In genomic region chr8:113664544-113664943, GRCm38 (mm10) we compare ENCODE assay signal across 9 mouse cellular contexts. TPM values are rescaled to one million over a fixed set of nuclear protein-coding genes. Genes with fewer than 3 reads are reported as not detected.
DNase-seq lines count a peak whose midpoint lies in the region; ATAC-seq lines count a peak whose summit lies in the region.
"Had no signal": no experiment of that assay in that cellular context is flagged by ENCODE, and none has a peak within 500 bp of the region (broad histone marks: within the 10 kb centered on the region; RNA-seq: fewer than 3 reads in every experiment).

No protein-coding gene starts in this region.

- H3K4me3 ChIP-seq in hindbrain, embryonic 12.5 days, result no peak overlapping the region

- no peak overlapping the region for H3K27ac ChIP-seq in hindbrain, embryonic 12.5 days

- peak; percentile 89 for DNase-seq in MN1 (ENCODE audit: low spot score)
- DNase-seq in cerebellum, adult 18-20 months, result peak; percentile 81 to 82
- DNase-seq in forelimb bud, embryonic 11.5 days (ENCODE audit: low read depth, low spot score), result peak; percentile 82
- DNase-seq in layer of hippocampus, adult 9-10 months (ENCODE audit: low spot score), result peak; percentile 90
- DNase-seq in lung, postnatal 10 days, result peak; percentile 92
- DNase-seq in retina, postnatal 1 day, result peak; percentile 92
- peak; percentile 86 for DNase-seq in urinary bladder, postnatal 14 days (ENCODE audit: low spot score)

- H3K4me1 ChIP-seq in hindbrain, embryonic 12.5 days, result peaks cover 5% of the 10 kb centered on the region; the same call in 1 of the 2 replicates

- no peaks in the 10 kb centered on the region for H3K27me3 ChIP-seq in hindbrain, embryonic 12.5 days

- peak; percentile 90 for ATAC-seq in hindbrain, embryonic 12.5 days (ENCODE audit: low FRiP score)

- 6% methylated on average over 2 of the region's 2 CpGs for WGBS in hindbrain, embryonic 12.5 days

- H3K36me3 ChIP-seq in hindbrain, embryonic 12.5 days, result no peaks in the 10 kb centered on the region

- H3K4me2 ChIP-seq in hindbrain, embryonic 12.5 days (replicated peaks), result no peak overlapping the region

- H3K9me3 ChIP-seq in hindbrain, embryonic 12.5 days (replicated peaks), result no peaks in the 10 kb centered on the region

- H3K9ac ChIP-seq in hindbrain, embryonic 12.5 days, result no peak overlapping the region

RNA-seq across cellular contexts. Expression of gene Syce1l, which starts 21.5 kb away (rescaled TPM):
- polyA plus RNA-seq in hindbrain, embryonic 12.5 days (2016; fragmentation: Nextera tagmentation; extraction: Ambion mirVana), result 0.30 TPM in 1 of 2 replicates, not detected in the other
- polyA plus RNA-seq: liver, embryonic 16.5 days had no signal

RNA-seq across cellular contexts. Expression of gene Mon1b, which starts 29.2 kb away (rescaled TPM):
- 11.0 and 14.3 TPM in 2 replicates for polyA plus RNA-seq in hindbrain, embryonic 12.5 days (2016; fragmentation: Nextera tagmentation; extraction: Ambion mirVana)
